Mouse (Mus musculus) liver, postnatal 0 days (tissue): ENCODE data around the gene Rftn1. TPM values are rescaled to one million over a fixed set of nuclear protein-coding genes. Genes with fewer than 3 reads are reported as not detected.

Experiments
- ATAC-seq: fragments of 200-750 bp; cut with Nextera tagmentation; 2 replicates; pipeline ENCODE4 v1.8.0; 2017; ENCODE audit warnings: mild to moderate bottlenecking, moderate library complexity
- DNase-seq: peaks from one replicate; pipeline ENCODE4 v3.0.0-alpha.2; 2016
- H3K27ac ChIP-seq: fragments of 300-500 bp; sonication (generic); 2 replicates; pipeline ENCODE4 v1.5.1; 2014; ENCODE audit warnings: antibody characterized with exemption, moderate library complexity, mild to moderate bottlenecking, low read depth
- H3K27me3 ChIP-seq: fragments of 300-500 bp; sonication (generic); 2 replicates; pipeline ENCODE4 v1.6.1; 2014; ENCODE audit warnings: low read length, control low read depth, mixed read lengths; ENCODE audit not compliant: insufficient read depth
- H3K36me3 ChIP-seq: fragments of 300-500 bp; sonication (generic); replicated peaks from 2 replicates; pipeline ENCODE4 v1.6.1; 2014; ENCODE audit warnings: mild to moderate bottlenecking, control low read depth, low read length, moderate library complexity, mixed read lengths; ENCODE audit not compliant: insufficient read depth
- H3K4me1 ChIP-seq: fragments of 300-500 bp; sonication (generic); 2 replicates; pipeline ENCODE4 v1.6.1; 2014; ENCODE audit warnings: antibody characterized with exemption, mild to moderate bottlenecking, control low read depth; ENCODE audit not compliant: insufficient read depth
- H3K4me2 ChIP-seq: fragments of 300-500 bp; sonication (generic); 2 replicates; pipeline ENCODE4 v1.6.1; 2014; ENCODE audit warnings: low read depth, mild to moderate bottlenecking, low read length, moderate library complexity, mixed read lengths
- H3K4me3 ChIP-seq: fragments of 300-500 bp; sonication (generic); 2 replicates; pipeline ENCODE4 v1.5.1; 2014; ENCODE audit warnings: low read depth, low read length
- H3K9ac ChIP-seq: fragments of 300-500 bp; sonication (generic); replicated peaks from 2 replicates; pipeline ENCODE4 v1.6.1; 2014; ENCODE audit warnings: mild to moderate bottlenecking, moderate library complexity
- H3K9me3 ChIP-seq: fragments of 300-500 bp; sonication (generic); 2 replicates; pipeline ENCODE4 v1.6.1; 2016; ENCODE audit warnings: mild to moderate bottlenecking, control low read depth, low read length, mixed read lengths
- CTCF ChIP-seq: sonication (generic); IDR thresholded peaks from 2 replicates; pipeline ENCODE4 v1.5.1; 2016; ENCODE audit warnings: antibody characterized with exemption, low read depth
- EP300 ChIP-seq: IDR thresholded peaks from 2 replicates; pipeline ENCODE4 v1.6.1; 2016; ENCODE audit warnings: antibody characterized with exemption, low read depth, mild to moderate bottlenecking
- WGBS: fragments of 180-500 bp; shearing (Covaris S2); extraction: QIAGEN DNeasy Blood & Tissue Kit; methylation state at CpG from one replicate; pipeline ENCODE4 v1.1.7; 2014; ENCODE audit not compliant: insufficient replicate concordance; 5-methylcytosine and 5-hydroxymethylcytosine counted together
- polyA plus RNA-seq: library from polyadenylated mRNA; unstranded; fragments of >200 nt; fragmentation: Nextera tagmentation; extraction: Ambion mirVana; gene quantifications from 2 replicates; pipeline ENCODE4 v1.2.1, GENCODE M21; 2015

Rftn1 gene
- polyA plus RNA-seq, 1 experiment from 2014 or later, result 6.0 TPM

DNA sequence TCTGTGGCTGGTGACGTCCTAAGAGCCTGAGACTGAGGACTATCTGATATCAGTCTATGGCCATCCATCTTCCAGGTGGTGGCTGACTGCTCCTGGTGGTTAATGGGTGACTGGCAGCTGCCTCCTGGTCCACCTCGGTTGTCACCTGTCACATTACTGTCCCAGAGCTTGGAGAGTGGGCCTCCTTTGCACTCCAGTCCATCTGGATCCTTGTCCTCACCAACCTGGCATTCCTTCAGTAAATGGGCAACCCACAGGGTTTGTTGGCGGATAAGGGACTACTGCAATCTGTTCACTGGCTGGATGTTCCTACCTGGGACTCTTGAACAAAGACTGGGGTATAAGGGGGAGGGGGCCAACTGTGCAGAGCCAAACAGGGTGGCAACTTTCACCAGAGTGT lies 189.9 kb downstream of the Rftn1 start:
- no peak for DNase-seq
- H3K36me3 ChIP-seq, result no peaks in the 10 kb centered on the region; the same call in 1 of the 2 replicates
- H3K4me2 ChIP-seq, result no peak overlapping the region
- TF ChIP-seq CTCF (no peak), EP300 (no peak)
- H3K27me3 ChIP-seq, result no peaks in the 10 kb centered on the region
- H3K9ac ChIP-seq, result no peak overlapping the region
- H3K27ac ChIP-seq, result no peak overlapping the region
- H3K4me3 ChIP-seq, result no peak overlapping the region
- 86% methylated on average over 3 of the region's 3 CpGs for WGBS
- ATAC-seq, result no peak
- no peaks in the 10 kb centered on the region for H3K4me1 ChIP-seq
- H3K9me3 ChIP-seq, result no peaks in the 10 kb centered on the region

GRCm38 (mm10) chr17:49996626-49997152 lies 193.8 kb downstream of the Rftn1 start:
- WGBS, result 65% methylated on average over 5 of the region's 5 CpGs
- Histone ChIP-seq H3K9me3 (no peaks in the 10 kb centered on the region), H3K27me3 (no peaks in the 10 kb centered on the region), H3K9ac (no peak overlapping the region), H3K27ac (no peak overlapping the region), H3K4me1 (no peaks in the 10 kb centered on the region), H3K4me3 (no peak overlapping the region), H3K4me2 (no peak overlapping the region), H3K36me3 (no peaks in the 10 kb centered on the region; the same call in 1 of the 2 replicates)
- DNase-seq (no peak), ATAC-seq (no peak)
- TF ChIP-seq CTCF (no peak), EP300 (no peak)

- TF ChIP-seq EP300 (no peak), CTCF (no peak)
- ATAC-seq (no peak), DNase-seq (no peak)
- Histone ChIP-seq H3K9me3 (no peaks in the 10 kb centered on the region), H3K27ac (no peak overlapping the region), H3K4me2 (no peak overlapping the region), H3K9ac (no peak overlapping the region), H3K4me3 (no peak overlapping the region), H3K4me1 (no peaks in the 10 kb centered on the region), H3K27me3 (no peaks in the 10 kb centered on the region), H3K36me3 (no peaks in the 10 kb centered on the region; the same call in 1 of the 2 replicates)
- 82% methylated on average over 6 of the region's 6 CpGs for WGBS
Observed at GRCm38 (mm10) chr17:49996097-49996496, 194.4 kb downstream of the Rftn1 start.

DNA sequence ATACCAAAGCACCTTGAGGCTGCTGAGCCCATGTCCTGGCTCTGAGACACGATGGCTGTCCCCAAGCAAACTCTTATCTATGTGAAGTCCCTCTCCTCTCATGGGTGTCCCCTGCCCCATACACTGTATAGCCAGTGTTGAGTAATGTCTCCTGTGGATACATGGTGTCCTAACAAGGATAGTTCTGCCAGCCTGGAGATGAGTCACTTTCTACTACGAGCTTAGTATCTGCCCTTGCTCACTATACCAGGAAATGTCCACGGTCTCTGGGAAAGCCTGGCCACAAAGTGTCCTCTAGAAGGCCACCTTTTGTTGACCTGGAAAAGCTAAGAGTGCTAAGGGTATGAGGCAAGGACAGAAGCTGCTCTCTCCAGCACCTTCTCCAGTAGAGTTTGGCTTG lies 195.2 kb downstream of the Rftn1 start:
- H3K9ac ChIP-seq, result no peak overlapping the region
- no peaks in the 10 kb centered on the region for H3K27me3 ChIP-seq
- no peak for DNase-seq
- H3K27ac ChIP-seq, result no peak overlapping the region
- no peaks in the 10 kb centered on the region for H3K4me1 ChIP-seq
- ATAC-seq, result no peak
- H3K4me2 ChIP-seq, result no peak overlapping the region
- H3K36me3 ChIP-seq, result no peaks in the 10 kb centered on the region; the same call in 1 of the 2 replicates
- 70% methylated on average over 3 of the region's 3 CpGs for WGBS
- H3K9me3 ChIP-seq, result no peaks in the 10 kb centered on the region
- H3K4me3 ChIP-seq, result no peak overlapping the region
- TF ChIP-seq CTCF (no peak), EP300 (no peak)

DNA sequence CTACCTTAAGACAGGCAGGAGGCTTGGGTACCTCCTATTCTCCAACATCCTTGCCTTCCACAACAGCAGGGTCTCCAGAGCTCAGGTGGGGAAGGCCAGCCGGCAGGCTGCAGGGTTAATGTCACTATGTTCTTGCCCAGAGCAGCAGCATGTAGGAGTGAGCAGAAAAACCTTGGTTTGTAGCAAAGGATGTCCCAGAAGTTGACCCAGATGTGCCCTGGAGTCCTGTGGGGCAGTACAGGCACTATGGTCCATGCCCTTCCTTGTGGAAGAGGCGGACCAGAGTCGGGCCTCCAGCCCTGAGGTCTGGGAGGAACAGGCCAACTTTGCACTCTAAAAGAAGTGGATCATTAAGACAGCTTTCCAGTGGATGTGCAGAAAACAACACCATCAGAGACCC lies 196.8 kb downstream of the Rftn1 start:
- Histone ChIP-seq H3K36me3 (no peaks in the 10 kb centered on the region), H3K9ac (no peak overlapping the region), H3K4me2 (no peak overlapping the region), H3K27me3 (no peaks in the 10 kb centered on the region), H3K4me3 (no peak overlapping the region), H3K27ac (no peak overlapping the region), H3K9me3 (no peaks in the 10 kb centered on the region), H3K4me1 (no peaks in the 10 kb centered on the region)
- WGBS, result 86% methylated on average over 3 of the region's 3 CpGs
- DNase-seq (no peak), ATAC-seq (no peak)
- TF ChIP-seq EP300, result no peak
- TF ChIP-seq CTCF, result no peak

- no peak overlapping the region for H3K4me3 ChIP-seq
- H3K36me3 ChIP-seq, result no peaks in the 10 kb centered on the region
- H3K27ac ChIP-seq, result no peak overlapping the region
- no peak overlapping the region for H3K9ac ChIP-seq
- H3K4me1 ChIP-seq, result no peaks in the 10 kb centered on the region
- TF ChIP-seq EP300 (no peak), CTCF (no peak)
- no peaks in the 10 kb centered on the region for H3K27me3 ChIP-seq
- no peak for ATAC-seq
- no peaks in the 10 kb centered on the region for H3K9me3 ChIP-seq
- no peak overlapping the region for H3K4me2 ChIP-seq
- 79% methylated on average over 11 of the region's 11 CpGs for WGBS
- DNase-seq, result no peak
Observed at GRCm38 (mm10) chr17:49992625-49993603, 197.6 kb downstream of the Rftn1 start.
